Mouse (Mus musculus) layer of hippocampus, adult 18-20 months (tissue): ENCODE measurements around the gene Prl2a1. TPM values are rescaled to one million over a fixed set of nuclear protein-coding genes. Genes with fewer than 3 reads are reported as not detected.
"Not testable (repeated sequence)": the region's sequence is repeated elsewhere in the genome, so short reads cannot be mapped to it uniquely, and the experiment has no call there.

Experiments
- DNase-seq, 2 experiments: peaks; one replicate each; pipeline ENCODE4 v3.0.0; 2022; ENCODE audit warnings: low spot score in 2 of 2
- long read RNA-seq: library from polyadenylated mRNA; stranded (forward); transcript quantifications from one replicate; pipeline ENCODE4 v2.0.0, GENCODE M21; 2021
- total RNA-seq, 2 experiments: library from RNA; stranded (reverse); gene quantifications; 2 replicates each; pipeline ENCODE4 v1.2.3; 2021

Gene Prl2a1
- not detected for total RNA-seq
- long read RNA-seq, result 0 reads

DNA sequence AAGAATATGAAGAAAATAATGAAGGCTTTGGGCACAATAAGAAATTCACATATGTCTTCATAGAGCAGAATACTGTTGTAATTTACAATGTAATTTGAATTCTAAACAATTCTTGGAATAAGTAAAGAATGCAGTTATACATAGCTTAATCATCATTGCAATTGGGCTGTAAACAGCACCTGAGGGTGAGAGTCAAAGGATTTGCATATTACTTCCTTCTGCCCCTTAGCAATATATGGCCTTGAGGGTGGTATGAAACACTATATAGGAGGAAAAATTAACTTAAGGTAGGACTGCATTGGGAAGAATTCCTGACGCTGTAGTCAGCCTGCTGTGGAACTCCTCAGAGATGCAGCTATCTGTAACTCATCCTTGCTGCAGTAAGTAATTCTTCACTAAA, at the start of gene Prl2a1:
Gene Prl2a1 (plus strand): TSS at position 301 of the 400 bp plus-strand sequence.
- DNase-seq, result no peak

GRCm38 (mm10) chr13:27780704-27781103, 20.8 kb upstream of the Prl2a1 start, which contains the start of gene Prl7c1:
Prl7c1 (minus strand) TSS chr13:27780804.
- not testable (repeated sequence) for DNase-seq

DNA sequence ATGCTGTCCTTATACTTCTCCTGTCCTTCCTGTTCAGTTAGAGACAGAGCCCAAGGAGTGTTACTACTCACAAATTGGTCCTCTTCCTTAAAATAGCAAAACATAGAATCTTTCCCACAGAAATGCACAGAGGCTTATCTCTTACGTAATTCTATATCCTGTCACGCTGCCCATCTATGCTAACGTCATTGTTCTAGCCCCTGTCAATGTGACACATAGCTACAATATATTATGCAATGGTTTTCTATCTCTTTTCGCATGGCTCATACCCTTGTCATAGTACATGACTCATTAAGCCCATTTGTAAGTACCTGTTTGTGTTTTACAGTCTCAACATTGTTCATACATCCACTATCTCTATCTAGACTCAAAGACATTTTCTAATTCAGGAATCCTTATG, 2.2 kb upstream of the Prl2a1 start:
- no peak for DNase-seq

DNA sequence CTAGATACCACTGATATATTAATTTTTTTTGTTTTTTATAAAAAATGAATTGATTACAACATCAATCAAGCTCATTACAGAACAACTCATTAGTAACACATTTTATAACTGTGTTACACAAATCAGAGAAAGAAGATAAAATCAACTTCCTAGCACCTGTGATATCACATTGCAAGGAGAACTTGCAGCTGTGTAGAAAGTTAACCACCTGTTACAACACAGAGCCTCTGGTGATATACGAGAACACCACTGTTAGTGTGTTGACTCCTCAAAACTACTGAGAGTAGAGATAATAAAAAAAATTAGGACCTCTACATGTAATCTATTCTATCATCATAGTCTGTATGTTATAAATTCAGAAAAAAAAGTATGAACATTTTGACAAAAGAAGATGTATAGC, 1.3 kb downstream of the Prl2a1 start:
- no peak for DNase-seq

- DNase-seq, result no peak
Observed at GRCm38 (mm10) chr13:27849042-27849441, 47.6 kb downstream of the Prl2a1 start, which contains the start of gene Prl2c1. Prl2c1 (plus strand) TSS chr13:27849342.

Other genes starting within 250 kb of the Prl2a1 start
- not detected for gene Prl8a9, start 237.0 kb upstream of the Prl2a1 start, total RNA-seq
- not detected for gene Prl8a1, start 219.5 kb upstream of the Prl2a1 start, total RNA-seq
- not detected for gene Prl7b1, start 191.1 kb upstream of the Prl2a1 start, total RNA-seq
- not detected for gene Prl7a1, start 159.2 kb upstream of the Prl2a1 start, total RNA-seq
- not detected for gene Prl7a2, start 133.6 kb upstream of the Prl2a1 start, total RNA-seq
- not detected for gene Prl7d1, start 84.9 kb upstream of the Prl2a1 start, total RNA-seq
- not detected for gene Prl7c1, start 20.9 kb upstream of the Prl2a1 start, total RNA-seq
- gene Prl2c1, start 47.7 kb downstream of the Prl2a1 start, total RNA-seq, result not detected
- not detected for gene Prl4a1, start 214.6 kb downstream of the Prl2a1 start, total RNA-seq